Mouse (Mus musculus): Measurements from ENCODE around the gene Sgca.
A peak's percentile ranks its signal among the peaks of the same experiment; 100 is the strongest.
"Not testable (repeated sequence)": the region's sequence is repeated elsewhere in the genome, so short reads cannot be mapped to it uniquely, and the experiment has no call there.

Gene Sgca

GRCm38 (mm10) chr11:94976199-94976598, at the start of gene Sgca:
Sgca (minus strand) TSS chr11:94976327.
- DNase-seq (ENCODE audit: low spot score in 2 of 2): peak in 1 of 2 experiments; percentile 56

DNA sequence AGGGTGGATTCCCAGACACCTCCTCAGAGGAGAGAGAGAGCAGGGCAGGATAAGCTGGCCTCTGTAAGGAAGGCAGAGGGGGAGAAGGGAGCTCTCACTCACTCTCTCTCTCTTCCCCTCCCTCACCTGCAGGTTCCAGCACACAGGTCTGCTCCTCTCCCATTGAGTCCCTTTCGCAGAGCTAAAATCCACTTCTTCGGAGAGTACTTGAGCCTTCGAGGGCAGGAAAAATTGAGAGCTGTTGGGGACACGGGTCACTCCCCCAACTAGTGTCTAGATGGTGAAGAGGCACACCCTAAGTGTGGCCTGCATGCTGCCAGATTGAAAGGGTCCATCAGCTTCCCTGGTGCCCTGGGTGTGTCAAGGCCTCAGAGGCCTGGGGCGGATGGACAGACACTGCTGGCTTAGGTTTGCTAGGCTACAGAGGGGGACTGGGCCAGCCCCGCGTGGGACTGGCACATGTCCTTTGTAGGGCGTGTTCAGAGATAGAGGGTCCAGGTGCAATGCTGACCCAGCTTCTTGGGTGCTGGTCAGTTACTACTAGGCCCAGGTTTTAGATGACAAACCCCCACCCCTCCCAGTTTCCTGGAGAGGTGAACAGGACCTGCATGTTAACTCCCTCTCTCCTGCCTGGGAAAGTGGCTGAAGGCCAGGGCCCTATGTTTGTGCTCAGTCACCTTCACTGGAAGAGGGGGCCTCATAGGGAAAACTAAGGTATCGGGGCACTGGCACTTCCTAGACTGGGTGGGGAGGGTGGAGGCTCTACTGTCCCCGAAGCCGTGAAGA, 49.3 kb upstream of the Sgca start:
- DNase-seq (ENCODE audit: low spot score in 2 of 2): no peak

- DNase-seq (ENCODE audit: low spot score in 2 of 2): no peak
These were observed 48.5 kb upstream of the Sgca start for GRCm38 (mm10) chr11:95024439-95025184.

GRCm38 (mm10) chr11:95023481-95023880, 47.4 kb upstream of the Sgca start:
- no peak for DNase-seq (ENCODE audit: low spot score in 2 of 2)

DNA sequence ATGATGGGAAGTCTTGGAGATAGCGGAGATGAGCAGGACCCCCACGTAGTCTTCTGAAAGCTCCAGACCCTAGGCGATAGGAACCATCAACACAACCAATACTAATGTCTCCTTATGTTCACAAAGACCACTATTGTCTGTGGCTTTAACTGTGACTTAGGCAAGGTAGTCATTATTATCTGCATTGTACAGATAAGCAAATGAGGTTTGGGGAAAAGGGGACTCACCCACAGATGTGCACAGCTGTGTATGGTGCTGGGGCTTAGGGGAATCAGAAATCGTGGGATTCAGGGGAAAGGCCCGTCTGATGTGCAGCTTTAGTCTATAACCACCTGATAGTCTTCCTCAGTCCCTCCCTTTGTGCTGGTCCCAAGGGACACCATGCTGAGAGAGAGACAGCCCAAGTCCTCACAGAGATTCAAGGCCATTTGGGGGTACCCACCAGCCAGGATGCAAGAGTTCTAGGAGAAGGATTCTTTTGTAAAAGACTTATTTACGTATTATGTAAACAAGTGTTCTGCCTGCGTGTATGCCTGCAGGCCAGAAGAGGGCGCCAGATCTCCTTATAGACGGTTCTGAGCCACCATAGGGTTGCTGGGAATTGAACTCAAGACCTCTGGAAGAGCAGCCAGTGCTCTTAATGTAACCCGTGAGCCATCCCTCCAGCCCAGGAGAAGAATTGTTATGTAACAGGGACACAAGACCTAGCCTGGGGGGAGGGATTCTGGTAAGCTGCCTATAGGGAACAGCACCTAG, 46.3 kb upstream of the Sgca start:
- DNase-seq (ENCODE audit: low spot score in 2 of 2): no peak

- no peak for DNase-seq (ENCODE audit: low spot score in 2 of 2)
These were observed 39.4 kb upstream of the Sgca start for GRCm38 (mm10) chr11:95015484-95015883.

DNA sequence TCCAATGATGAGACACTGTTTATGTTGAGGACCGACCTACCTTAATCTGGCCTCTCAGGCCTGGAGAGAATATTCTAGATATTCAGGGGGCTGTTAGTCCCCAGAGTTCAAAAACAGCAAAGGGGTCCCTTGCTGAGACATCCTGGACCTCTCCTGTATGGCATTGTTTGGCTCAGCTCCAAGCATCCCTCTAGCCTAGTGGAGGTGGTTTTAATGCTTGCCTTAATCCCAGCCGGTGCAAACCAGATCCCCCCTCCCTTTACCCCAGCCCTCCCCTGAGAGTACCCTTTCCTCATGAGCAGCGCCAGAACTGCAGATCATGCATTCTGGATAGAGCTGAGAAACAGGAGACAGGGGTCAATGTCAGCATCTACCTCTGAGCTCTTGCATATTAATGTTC, 36.4 kb upstream of the Sgca start:
- DNase-seq (ENCODE audit: low spot score in 2 of 2): no peak

- no peak for DNase-seq (ENCODE audit: low spot score in 2 of 2)
These were observed 35.9 kb upstream of the Sgca start for GRCm38 (mm10) chr11:95012075-95012474.

DNA sequence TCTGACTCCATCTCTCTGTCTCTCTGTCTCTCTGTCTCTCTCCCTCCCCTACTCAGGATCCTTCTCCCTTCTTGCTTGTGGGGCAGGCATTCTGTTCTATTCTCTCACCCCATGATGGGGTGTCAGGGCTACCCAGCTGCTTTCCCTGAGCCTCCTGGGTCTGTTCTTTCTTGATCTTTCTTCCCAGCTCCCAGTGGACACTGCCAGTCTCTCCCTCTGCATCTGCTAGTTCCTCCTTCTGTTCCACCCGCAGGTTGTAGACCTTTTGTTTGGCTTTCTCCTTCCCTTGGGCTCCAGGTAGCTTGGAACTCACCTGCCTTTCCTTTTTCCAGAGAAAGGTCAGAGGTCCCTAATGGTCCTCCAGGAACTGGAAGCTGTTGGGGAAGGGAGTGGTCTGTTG, 35.3 kb upstream of the Sgca start:
- DNase-seq (ENCODE audit: low spot score in 2 of 2): no peak

DNA sequence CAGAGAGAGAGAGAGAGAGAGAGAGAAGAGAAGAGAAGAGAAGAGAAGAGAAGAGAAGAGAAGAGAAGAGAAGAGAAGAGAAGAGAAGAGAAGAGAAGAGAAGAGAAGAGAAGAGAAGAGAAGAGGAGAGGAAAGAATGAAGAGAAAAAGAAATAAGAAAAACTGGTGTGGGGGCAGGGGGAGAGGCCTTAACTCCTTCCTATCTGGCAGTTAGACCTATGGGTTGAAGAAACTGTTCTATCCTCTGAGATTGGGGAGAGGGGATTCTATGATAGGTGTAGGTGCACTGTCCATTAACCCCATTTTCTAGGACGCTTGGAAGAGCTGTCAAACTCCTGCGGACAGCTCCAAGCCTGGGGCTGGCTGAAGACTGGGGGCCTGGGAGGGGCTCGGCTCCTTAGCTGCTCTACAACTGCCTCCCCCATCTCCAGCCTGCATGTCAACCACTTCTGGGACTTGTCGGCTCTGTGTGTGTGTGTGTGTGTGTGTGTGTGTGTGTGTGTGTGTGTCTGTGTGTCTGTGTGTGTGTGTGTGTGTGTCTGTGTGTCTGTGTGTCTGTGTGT, 34.8 kb upstream of the Sgca start:
- not testable (repeated sequence) for DNase-seq (ENCODE audit: low spot score in 2 of 2)

- no peak for DNase-seq (ENCODE audit: low spot score in 2 of 2)
These were observed 34.1 kb upstream of the Sgca start for GRCm38 (mm10) chr11:95010141-95010739.

DNA sequence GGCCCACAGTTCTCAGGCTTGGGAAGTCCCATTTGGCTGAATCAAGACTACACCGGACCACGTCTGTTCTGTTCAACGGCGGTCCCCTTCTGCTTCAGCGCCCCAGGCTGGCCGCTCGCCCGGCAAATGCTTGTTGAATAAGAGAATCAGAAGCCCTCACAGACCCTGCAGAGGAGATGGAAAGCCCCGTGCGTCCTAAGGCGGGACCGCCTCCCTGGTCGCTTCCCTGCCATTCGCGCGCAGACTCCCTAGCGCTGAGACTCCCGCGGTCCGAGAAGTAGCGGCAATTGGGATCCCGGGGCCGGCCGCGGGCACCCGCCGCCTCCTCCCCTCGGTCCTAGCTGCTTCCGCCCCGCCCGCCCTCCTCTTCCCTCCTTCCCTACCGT, 33.5 kb upstream of the Sgca start, which contains the start of gene Samd14:
TSS of gene Samd14 (plus strand) at position 251 of the 386 bp plus-strand sequence.
- peak; percentile 50 to 58 for DNase-seq (ENCODE audit: low spot score in 2 of 2)

DNA sequence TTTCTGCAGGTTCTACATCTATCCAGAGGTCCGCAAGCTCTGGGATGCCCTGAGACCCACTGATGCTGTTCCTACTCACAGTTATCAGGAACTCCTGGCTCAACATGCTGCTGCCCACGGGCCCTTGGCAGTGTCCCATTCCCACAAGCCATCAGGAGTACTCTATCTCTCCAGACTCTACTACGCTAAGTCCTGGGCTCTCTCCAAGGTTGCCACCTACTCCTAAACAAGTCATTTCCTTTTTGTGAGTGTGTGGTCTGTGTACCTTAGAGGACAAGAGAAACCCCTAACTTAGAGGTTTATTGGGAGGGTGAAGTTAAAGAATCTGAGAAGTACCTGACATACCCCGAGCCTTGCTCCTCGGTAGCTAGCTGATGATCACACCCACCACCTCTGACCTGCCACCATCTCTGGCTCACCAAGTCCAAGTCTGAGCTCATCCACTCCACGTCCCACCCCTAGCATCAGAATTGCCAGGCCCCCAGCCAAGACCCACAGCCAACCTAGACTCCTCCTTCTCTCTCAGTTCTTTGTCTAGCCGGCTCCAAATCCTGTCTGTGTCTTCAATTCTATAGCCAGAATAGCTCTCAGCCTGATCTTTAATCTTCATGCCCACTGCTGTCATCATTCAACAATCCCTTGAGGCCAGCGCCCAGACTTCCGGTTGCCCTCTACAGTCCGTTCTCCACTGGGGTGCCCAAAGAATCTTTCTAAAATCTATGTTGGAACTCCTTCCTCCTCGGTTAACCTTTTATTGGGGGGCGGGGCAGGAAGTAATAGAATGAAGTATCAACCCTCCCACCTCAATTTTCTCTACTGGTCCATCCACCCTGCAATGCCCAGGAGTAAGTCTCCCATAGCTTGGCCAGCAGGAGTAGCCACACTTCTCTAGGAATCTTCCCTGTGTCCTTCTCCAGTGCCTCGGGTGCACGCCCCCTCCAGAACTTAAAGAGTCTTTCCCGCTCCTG, 32.8 kb upstream of the Sgca start:
- no peak for DNase-seq (ENCODE audit: low spot score in 2 of 2)

DNA sequence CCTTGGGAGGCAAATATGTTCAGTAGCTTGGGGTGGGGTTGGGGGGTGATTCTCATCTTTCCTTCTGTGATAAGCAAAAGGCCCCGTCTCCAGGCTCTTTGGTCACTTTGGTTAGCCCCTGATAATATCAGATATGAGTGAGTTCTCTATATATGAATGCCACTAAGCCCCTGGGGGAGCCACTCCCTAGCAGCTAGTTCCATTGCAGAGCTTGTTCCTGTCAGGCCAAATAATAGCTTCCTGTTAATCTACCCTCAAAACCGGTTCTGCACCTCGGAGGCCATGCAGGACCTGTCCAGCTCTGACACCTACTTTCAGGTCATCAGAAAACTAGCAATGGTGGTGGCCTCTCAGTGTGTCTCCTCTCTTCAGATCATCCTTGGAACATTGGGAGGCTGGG, 31.3 kb upstream of the Sgca start:
- no peak for DNase-seq (ENCODE audit: low spot score in 2 of 2)

GRCm38 (mm10) chr11:95006525-95007219, 30.5 kb upstream of the Sgca start:
- DNase-seq (ENCODE audit: low spot score in 2 of 2): peak; percentile 69 to 75

DNA sequence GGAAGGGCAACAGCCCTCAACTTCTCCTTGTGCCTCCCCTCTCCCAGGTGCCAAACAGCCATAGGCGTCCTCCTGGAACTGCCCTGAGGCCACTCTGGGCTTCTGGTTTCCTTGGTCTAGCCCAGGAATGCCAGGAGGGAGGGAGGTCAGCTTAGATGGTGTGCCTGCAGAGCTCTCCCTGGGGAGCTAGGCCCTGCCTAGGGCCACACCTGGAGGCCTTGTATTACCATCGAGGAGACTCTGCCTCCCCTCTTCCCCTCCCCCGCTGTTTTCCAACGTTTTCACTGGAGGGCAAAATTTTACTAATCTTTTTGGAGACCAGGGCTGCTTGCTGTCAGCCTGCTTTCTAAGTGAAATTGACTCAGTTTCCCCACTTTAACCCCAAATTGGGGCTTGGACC, 29.9 kb upstream of the Sgca start:
- DNase-seq (ENCODE audit: low spot score in 2 of 2): no peak

DNA sequence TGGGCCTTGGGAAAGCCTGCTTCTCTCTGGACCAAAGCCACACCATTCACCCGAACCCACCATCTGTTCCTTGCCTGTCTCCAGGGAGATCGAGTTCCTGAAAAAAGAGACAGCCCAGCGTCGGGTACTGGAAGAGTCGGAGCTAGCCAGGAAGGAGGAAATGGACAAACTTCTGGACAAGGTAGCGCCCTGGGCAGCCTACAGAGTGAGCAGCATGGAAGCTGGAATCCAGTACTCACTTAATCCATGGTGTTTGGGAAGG, 28.7 kb upstream of the Sgca start:
- DNase-seq (ENCODE audit: low spot score in 2 of 2): no peak

GRCm38 (mm10) chr11:95004136-95004936, 28.2 kb upstream of the Sgca start:
- DNase-seq (ENCODE audit: low spot score in 2 of 2): peak in 1 of 2 experiments; percentile 54

DNA sequence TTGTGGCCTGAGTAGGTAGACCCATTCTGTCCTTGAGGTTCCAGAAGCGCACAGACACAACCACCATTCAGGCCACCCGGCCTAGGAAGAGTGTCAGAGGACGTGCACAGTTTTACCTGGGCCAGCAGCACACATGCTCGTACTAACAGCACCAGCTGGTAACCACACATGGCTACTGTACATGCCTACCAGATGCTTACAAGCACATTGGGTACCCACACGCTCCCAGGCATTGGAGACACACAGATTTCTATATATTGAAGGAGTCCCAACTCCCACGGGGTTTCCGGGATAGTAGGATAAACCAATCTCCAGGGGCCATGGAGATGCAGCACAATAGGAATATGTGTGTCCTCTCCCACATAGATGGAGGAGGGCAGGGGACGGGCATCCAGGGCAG, 26.6 kb upstream of the Sgca start:
- no peak for DNase-seq (ENCODE audit: low spot score in 2 of 2)

Data from heart, adult 9 months (tissue).